Mouse (Mus musculus) lung, embryonic 14.5 days (tissue): ENCODE results near the gene Dus2. TPM values are rescaled to one million over a fixed set of nuclear protein-coding genes. Genes with fewer than 3 reads are reported as not detected.

Experiments used
- ATAC-seq: fragments of 200-750 bp; cut with Nextera tagmentation; 2 replicates; pipeline ENCODE4 v1.8.0; 2017; ENCODE audit warnings: mild to moderate bottlenecking, moderate TSS enrichment, moderate library complexity; ENCODE audit not compliant: insufficient read depth
- DNase-seq: peaks from one replicate; pipeline ENCODE4 v3.0.0-alpha.2; 2015
- H3K27ac ChIP-seq: fragments of 300-500 bp; sonication (generic); 2 replicates; pipeline ENCODE4 v1.5.1; 2014; ENCODE audit warnings: low read depth, mild to moderate bottlenecking, moderate library complexity
- H3K27me3 ChIP-seq: fragments of 300-500 bp; sonication (generic); 2 replicates; pipeline ENCODE4 v1.6.1; 2014; ENCODE audit warnings: low read length, control low read depth; ENCODE audit not compliant: insufficient read depth
- H3K36me3 ChIP-seq: fragments of 300-500 bp; sonication (generic); 2 replicates; pipeline ENCODE4 v1.6.1; 2014; ENCODE audit warnings: control low read depth; ENCODE audit not compliant: insufficient read depth
- H3K4me1 ChIP-seq: fragments of 300-500 bp; sonication (generic); 2 replicates; pipeline ENCODE4 v1.6.1; 2014; ENCODE audit warnings: antibody characterized with exemption, control low read depth; ENCODE audit not compliant: insufficient read depth
- H3K4me2 ChIP-seq: fragments of 300-500 bp; sonication (generic); 2 replicates; pipeline ENCODE4 v1.6.1; 2014; ENCODE audit warnings: mild to moderate bottlenecking
- H3K4me3 ChIP-seq: fragments of 300-500 bp; sonication (generic); 2 replicates; pipeline ENCODE4 v1.5.1; 2014; ENCODE audit warnings: low read depth, low read length
- H3K9ac ChIP-seq: fragments of 300-500 bp; sonication (generic); 2 replicates; pipeline ENCODE4 v1.6.1; 2014
- H3K9me3 ChIP-seq: fragments of 300-500 bp; sonication (generic); 2 replicates; pipeline ENCODE4 v1.6.1; 2016; ENCODE audit warnings: low read depth, low read length, control low read depth
- CTCF ChIP-seq: IDR thresholded peaks from 2 replicates; pipeline ENCODE4 v1.5.1; 2016; ENCODE audit warnings: antibody characterized with exemption, low read depth
- WGBS: fragments of 180-500 bp; shearing (Covaris S2); extraction: QIAGEN DNeasy Blood & Tissue Kit; methylation state at CpG from one replicate; pipeline ENCODE4 v1.1.7; 2014; 5-methylcytosine and 5-hydroxymethylcytosine counted together
- polyA plus RNA-seq: library from polyadenylated mRNA; unstranded; fragments of >200 nt; fragmentation: Nextera tagmentation; extraction: Ambion mirVana; gene quantifications from 2 replicates; pipeline ENCODE4 v1.2.1, GENCODE M21; 2014

Gene Dus2
- polyA plus RNA-seq, 1 experiment from 2014 or later = 20.3 TPM

DNA sequence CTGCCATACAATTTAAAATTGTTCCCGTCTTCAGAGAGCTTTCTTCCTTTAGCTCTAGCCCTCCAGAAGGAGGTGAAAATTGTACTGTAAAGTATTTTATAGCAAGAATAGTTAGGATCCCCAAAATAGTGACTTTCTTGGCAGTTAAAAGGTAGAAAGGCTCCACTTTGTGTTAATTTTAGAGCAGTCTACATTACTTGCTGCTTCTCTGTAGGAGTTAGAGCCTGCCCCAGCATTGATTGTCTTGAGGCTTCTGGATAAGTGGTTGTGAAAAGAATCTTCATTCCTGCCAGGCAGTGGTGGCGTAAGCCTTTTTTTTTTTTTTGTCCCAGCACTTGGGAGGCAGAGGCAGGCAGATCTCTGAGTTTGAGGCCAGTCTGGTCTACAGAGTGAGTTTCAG, 75.6 kb downstream of the Dus2 start:
- Histone ChIP-seq H3K27ac (no peak overlapping the region), H3K4me3 (no peak overlapping the region), H3K4me2 (no peak overlapping the region), H3K27me3 (no peaks in the 10 kb centered on the region), H3K9ac (no peak overlapping the region), H3K36me3 (no peaks in the 10 kb centered on the region), H3K9me3 (no peaks in the 10 kb centered on the region), H3K4me1 (0 out of 2 replicates have a peak, but pooled peaks cover 3% of the 10 kb centered on the region)
- ATAC-seq (no peak), DNase-seq (no peak)
- no peak for TF ChIP-seq CTCF
- 94% methylated on average over 2 of the region's 2 CpGs for WGBS

DNA sequence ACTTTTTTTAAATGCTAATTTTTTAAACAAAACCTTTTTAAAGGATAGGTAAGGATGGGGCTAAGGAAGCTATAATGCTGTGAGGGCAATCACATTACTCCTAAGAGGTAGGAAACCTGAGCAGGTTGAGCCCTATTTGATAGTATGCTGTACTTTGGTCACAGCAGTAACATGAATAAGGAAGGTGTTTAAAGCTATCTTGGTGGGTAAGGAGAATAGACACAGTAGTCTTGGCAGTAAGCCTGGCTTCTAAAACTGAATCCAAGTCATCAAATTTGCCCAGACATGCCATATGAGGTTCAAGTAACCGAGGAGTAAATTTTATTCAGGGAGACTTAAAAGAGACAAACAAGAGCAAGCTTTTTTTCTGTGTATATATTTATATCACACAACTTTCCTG, 78.4 kb downstream of the Dus2 start:
- H3K9me3 ChIP-seq = no peaks in the 10 kb centered on the region
- ATAC-seq (no peak), DNase-seq (no peak)
- H3K4me2 ChIP-seq = no peak overlapping the region
- H3K4me1 ChIP-seq = no peaks in the 10 kb centered on the region
- H3K27ac ChIP-seq = no peak overlapping the region
- H3K36me3 ChIP-seq = no peaks in the 10 kb centered on the region
- WGBS = 51% methylated on average over 1 of the region's 1 CpGs
- H3K4me3 ChIP-seq = no peak overlapping the region
- H3K27me3 ChIP-seq = no peaks in the 10 kb centered on the region
- no peak for TF ChIP-seq CTCF
- no peak overlapping the region for H3K9ac ChIP-seq

DNA sequence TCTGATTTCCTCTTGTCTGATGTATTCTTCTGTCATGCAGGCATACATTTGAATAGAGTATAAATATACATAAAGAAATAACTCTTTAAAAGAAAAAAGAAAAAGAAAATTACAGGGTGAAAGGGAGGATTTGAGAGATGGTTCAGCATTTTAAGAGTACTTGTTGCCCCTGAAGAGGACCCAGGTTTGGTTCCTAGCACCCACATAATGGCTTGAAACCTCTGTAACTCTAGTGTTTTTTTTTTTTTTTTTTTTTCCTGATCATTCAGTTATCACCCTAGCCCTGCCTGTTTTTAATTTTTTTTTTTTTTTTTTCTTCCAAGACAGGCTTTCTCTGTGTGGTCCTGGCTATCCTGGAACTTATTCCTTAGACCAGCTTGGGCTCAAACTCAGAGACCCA, 81.0 kb downstream of the Dus2 start:
- TF ChIP-seq CTCF = no peak
- ATAC-seq (no peak), DNase-seq (no peak)
- Histone ChIP-seq H3K4me2 (no peak overlapping the region), H3K4me1 (no peaks in the 10 kb centered on the region), H3K36me3 (no peaks in the 10 kb centered on the region), H3K27ac (no peak overlapping the region), H3K4me3 (no peak overlapping the region), H3K27me3 (no peaks in the 10 kb centered on the region), H3K9ac (no peak overlapping the region), H3K9me3 (no peaks in the 10 kb centered on the region)

- DNase-seq = no peak
- Histone ChIP-seq H3K27me3 (no peaks in the 10 kb centered on the region), H3K27ac (no peak overlapping the region), H3K4me1 (no peaks in the 10 kb centered on the region), H3K9me3 (no peaks in the 10 kb centered on the region), H3K36me3 (peaks cover 7% of the 10 kb centered on the region), H3K9ac (no peak overlapping the region), H3K4me3 (no peak overlapping the region), H3K4me2 (no peak overlapping the region)
- no peak for ATAC-seq
- no peak for TF ChIP-seq CTCF
Measured at GRCm38 (mm10) chr8:106074236-106074635, 83.1 kb downstream of the Dus2 start.

DNA sequence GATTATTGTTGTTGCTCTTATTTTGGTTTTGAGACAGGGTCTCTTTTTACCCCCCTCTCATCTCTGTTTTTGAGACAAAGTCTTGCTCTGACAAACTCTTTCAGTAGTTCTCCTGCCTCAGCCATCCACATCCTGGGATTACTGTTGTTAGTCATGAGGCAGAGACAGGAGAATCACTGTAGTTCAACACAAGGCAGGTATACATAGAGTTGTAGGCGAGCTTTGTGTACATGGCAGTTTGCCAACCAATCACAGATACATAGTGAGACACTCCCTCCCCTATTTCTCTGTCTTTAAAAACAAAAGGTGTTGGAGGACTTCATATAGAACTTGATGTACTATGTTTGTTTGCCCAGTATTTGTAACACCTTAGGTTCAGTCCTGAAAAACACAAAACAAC, 83.5 kb downstream of the Dus2 start:
- H3K4me3 ChIP-seq = no peak overlapping the region
- H3K27ac ChIP-seq = no peak overlapping the region
- ATAC-seq (no peak), DNase-seq (no peak)
- peaks cover 11% of the 10 kb centered on the region for H3K36me3 ChIP-seq
- no peak for TF ChIP-seq CTCF
- no peaks in the 10 kb centered on the region for H3K4me1 ChIP-seq
- H3K27me3 ChIP-seq = no peaks in the 10 kb centered on the region
- 61% methylated on average over 1 of the region's 1 CpGs for WGBS
- no peak overlapping the region for H3K4me2 ChIP-seq
- H3K9ac ChIP-seq = no peak overlapping the region
- no peaks in the 10 kb centered on the region for H3K9me3 ChIP-seq

- DNase-seq = peak; percentile 17
- TF ChIP-seq CTCF = peak; percentile 43
- Histone ChIP-seq H3K4me2 (no peak overlapping the region), H3K9ac (no peak overlapping the region), H3K4me1 (no peaks in the 10 kb centered on the region), H3K4me3 (no peak overlapping the region), H3K9me3 (no peaks in the 10 kb centered on the region), H3K36me3 (peaks cover 11% of the 10 kb centered on the region), H3K27ac (no peak overlapping the region), H3K27me3 (no peaks in the 10 kb centered on the region)
- WGBS = 77% methylated on average over 9 of the region's 9 CpGs
- ATAC-seq = no peak
Measured at GRCm38 (mm10) chr8:106075161-106075862, 84.2 kb downstream of the Dus2 start.

- Histone ChIP-seq H3K4me2 (no peak overlapping the region), H3K4me3 (no peak overlapping the region), H3K27me3 (no peaks in the 10 kb centered on the region), H3K36me3 (peaks cover 11% of the 10 kb centered on the region), H3K27ac (no peak overlapping the region), H3K9ac (no peak overlapping the region), H3K9me3 (no peaks in the 10 kb centered on the region), H3K4me1 (no peaks in the 10 kb centered on the region)
- 92% methylated on average over 5 of the region's 5 CpGs for WGBS
- TF ChIP-seq CTCF = no peak
- no peak for ATAC-seq
- no peak for DNase-seq
Measured at GRCm38 (mm10) chr8:106075863-106076174, 84.7 kb downstream of the Dus2 start.

DNA sequence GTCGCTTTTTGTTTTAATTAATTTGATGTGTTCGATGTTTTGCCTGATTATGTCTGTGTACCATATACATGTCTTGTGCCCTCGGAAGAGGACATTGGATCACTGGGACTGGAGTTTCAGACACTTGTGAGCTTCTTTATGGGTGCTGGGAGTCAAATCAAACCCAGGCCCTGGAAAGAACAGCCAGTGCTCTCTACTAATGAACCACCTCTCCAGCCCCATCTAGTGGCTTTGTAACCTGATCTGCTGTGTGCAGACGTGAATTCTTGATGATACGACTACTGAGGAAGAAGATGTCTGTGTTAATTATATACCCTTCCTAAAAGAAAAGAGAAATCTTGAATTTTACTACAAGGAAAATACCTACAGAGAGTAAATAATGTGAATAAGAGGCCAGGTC, 85.5 kb downstream of the Dus2 start:
- DNase-seq = peak; percentile 44
- no peak overlapping the region for H3K9ac ChIP-seq
- H3K9me3 ChIP-seq = no peaks in the 10 kb centered on the region
- TF ChIP-seq CTCF = peak; percentile 37
- H3K27ac ChIP-seq = no peak overlapping the region
- no peaks in the 10 kb centered on the region for H3K27me3 ChIP-seq
- WGBS = 77% methylated on average over 5 of the region's 5 CpGs
- H3K4me2 ChIP-seq = no peak overlapping the region
- no peaks in the 10 kb centered on the region for H3K4me1 ChIP-seq
- ATAC-seq = no peak
- H3K36me3 ChIP-seq = peaks cover 11% of the 10 kb centered on the region
- no peak overlapping the region for H3K4me3 ChIP-seq
